Mouse (Mus musculus): ENCODE measurements around the gene Ttc9b. TPM values are rescaled to one million over a fixed set of nuclear protein-coding genes. Genes with fewer than 3 reads are reported as not detected.

The Ttc9b gene
- not detected for polyA plus RNA-seq (2017; shearing (Covaris generic))

DNA sequence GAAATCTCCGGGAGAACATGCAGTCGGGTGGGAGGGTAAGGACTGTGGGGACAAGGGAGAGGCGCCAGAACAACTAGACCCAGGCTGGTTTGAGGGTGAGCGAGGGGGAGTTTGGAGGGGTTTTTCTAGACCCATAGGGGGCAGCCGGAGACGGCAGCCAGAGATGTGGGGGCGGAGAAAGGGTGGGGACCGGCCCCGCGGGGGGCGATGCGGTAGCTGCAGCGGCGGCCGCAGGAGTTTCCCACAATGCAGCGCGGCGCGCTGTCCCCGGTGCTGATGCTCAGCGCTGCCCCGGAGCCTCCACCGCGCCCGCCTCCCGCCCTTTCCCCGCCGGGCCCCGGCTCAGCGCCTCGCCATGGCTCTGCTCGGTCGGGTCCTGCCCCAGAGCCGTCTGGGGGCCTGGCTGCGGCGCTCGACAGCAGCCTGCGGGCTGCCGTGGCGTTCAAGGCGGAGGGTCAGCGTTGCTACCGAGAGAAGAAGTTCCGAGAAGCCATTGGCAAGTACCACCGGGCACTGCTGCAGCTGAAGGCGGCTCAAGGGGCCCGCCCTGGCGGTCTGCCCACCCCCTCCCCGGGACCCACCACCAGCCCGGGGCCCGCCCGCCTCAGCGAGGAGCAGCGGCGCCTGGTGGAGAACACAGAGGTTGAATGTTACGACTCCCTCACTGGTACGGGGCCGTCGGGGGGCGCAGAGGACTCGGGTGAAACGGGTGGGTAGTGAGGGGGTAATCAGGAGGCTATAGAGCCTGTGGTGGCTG is at the start of gene Ttc9b:
Ttc9b (plus strand) TSS at position 235 of the 757 bp plus-strand sequence.

DNA sequence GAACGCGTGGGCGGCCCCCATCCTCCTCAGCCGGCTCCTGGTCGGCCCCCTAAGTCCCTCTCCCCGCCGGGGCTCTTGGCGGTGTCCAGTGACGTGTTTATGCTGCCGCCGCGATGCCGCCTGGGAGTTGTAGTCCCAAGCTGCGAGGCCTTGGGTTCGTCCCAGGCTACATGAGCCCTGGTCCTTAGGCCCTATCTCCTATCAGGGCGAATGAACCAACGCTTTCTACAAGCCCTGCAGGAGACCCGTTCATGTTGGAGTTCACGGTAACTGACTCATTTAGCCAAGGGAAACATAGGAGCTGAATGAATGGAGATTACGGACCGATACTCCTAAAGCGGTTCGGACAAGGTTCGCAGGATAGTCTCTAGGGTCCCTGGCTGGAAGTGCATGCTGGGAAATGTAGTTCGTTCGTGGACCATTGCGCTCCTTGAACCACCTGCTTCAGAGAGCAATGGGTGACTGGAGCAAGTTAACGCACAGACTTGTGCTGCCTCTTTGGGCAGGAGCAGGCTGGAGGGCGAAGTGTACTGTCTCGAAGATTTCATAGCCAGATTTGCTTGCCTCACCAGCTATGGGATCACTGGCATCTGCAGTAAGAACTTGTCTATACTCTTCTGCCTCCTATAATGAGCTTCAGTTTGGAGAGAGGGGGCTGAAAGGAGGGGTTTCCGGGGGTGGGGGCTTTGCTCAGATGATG is 21.0 kb downstream of the Ttc9b start, which contains the start of gene Map3k10:
Map3k10 (minus strand) TSS at position 77 of the 700 bp plus-strand sequence.

GRCm38 (mm10) chr7:27688815-27689612 is 35.3 kb downstream of the Ttc9b start, which contains the start of gene Zfp607b:
TSS of gene Zfp607b (plus strand) at chr7:27689340.

Other genes with a start within 250 kb of the Ttc9b start
- gene Sptbn4, start 206.2 kb upstream of the Ttc9b start, polyA plus RNA-seq (2017; shearing (Covaris generic)), result 0.32 TPM
- gene Blvrb, start 205.9 kb upstream of the Ttc9b start, polyA plus RNA-seq (2017; shearing (Covaris generic)), result 6.3 TPM
- gene Sertad3, start 180.1 kb upstream of the Ttc9b start, polyA plus RNA-seq (2017; shearing (Covaris generic)), result 24.5 TPM
- 96.6 TPM for gene Sertad1, start 167.0 kb upstream of the Ttc9b start, polyA plus RNA-seq (2017; shearing (Covaris generic))
- gene Prx, start 154.6 kb upstream of the Ttc9b start, polyA plus RNA-seq (2017; shearing (Covaris generic)), result 0.71 TPM
- gene Hipk4, start 130.6 kb upstream of the Ttc9b start, polyA plus RNA-seq (2017; shearing (Covaris generic)), result 0.21 TPM
- 197 TPM for gene Pld3, start 100.7 kb upstream of the Ttc9b start, polyA plus RNA-seq (2017; shearing (Covaris generic))
- gene 2310022A10Rik, start 100.7 kb upstream of the Ttc9b start, polyA plus RNA-seq (2017; shearing (Covaris generic)), result 14.3 TPM
- 91.2 TPM for gene Akt2, start 62.4 kb upstream of the Ttc9b start, polyA plus RNA-seq (2017; shearing (Covaris generic))
- gene Map3k10, start 20.7 kb downstream of the Ttc9b start, polyA plus RNA-seq (2017; shearing (Covaris generic)), result 12.3 TPM
- 1.3 TPM for gene Zfp607b, start 35.4 kb downstream of the Ttc9b start, polyA plus RNA-seq (2017; shearing (Covaris generic))
- 5.1 TPM for gene Zfp60, start 77.5 kb downstream of the Ttc9b start, polyA plus RNA-seq (2017; shearing (Covaris generic))
- gene Zfp626, start 153.3 kb downstream of the Ttc9b start, polyA plus RNA-seq (2017; shearing (Covaris generic)), result 1.2 TPM
- 5.0 TPM for gene Zfp59, start 184.7 kb downstream of the Ttc9b start, polyA plus RNA-seq (2017; shearing (Covaris generic))
- gene Zfp607a, start 203.6 kb downstream of the Ttc9b start, polyA plus RNA-seq (2017; shearing (Covaris generic)), result 7.8 TPM

All from effector memory CD4-positive, alpha-beta T cell, adult 7 months (primary cell).